Mouse (Mus musculus): ENCODE results near the gene Pde1b. TPM values are rescaled to one million over a fixed set of nuclear protein-coding genes. Genes with fewer than 3 reads are reported as not detected.

Pde1b gene
- polyA plus RNA-seq, 1 experiment from 2014 or later = 1.1 TPM

DNA sequence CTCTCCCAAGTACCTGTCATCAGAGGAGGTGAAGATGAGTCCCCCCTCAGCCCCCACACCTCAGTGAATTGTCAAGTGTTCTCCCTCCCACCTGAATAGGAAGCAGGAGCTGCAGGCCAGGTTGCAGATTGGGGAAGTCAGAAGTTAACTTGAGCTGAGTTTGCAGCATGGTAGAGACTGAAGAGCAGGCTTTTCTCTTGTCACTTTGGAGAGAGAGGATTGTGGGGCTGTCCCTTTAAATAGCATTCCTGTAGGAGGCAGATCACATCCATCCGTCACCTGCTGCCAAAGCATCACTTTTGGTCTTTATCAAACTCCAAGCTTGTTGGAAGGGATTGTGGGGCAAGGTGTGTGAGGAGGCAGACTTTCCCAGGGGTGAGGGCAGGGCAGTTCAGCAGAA is 2.1 kb upstream of the Pde1b start:
- Histone ChIP-seq H3K4me3 (ENCODE audit: low read depth, low read length) (no peak overlapping the region), H3K4me1 (replicated peaks; ENCODE audit: control insufficient read depth, insufficient read depth, low read length) (no peaks in the 10 kb centered on the region), H3K9me3 (ENCODE audit: control insufficient read depth, low read length) (no peaks in the 10 kb centered on the region), H3K9ac (ENCODE audit: low read depth, low read length) (no peak overlapping the region), H3K4me2 (no peak overlapping the region), H3K36me3 (ENCODE audit: control insufficient read depth, insufficient read depth, low read length) (no peaks in the 10 kb centered on the region), H3K27ac (ENCODE audit: low read depth, low read length) (no peak overlapping the region), H3K27me3 (replicated peaks; ENCODE audit: control insufficient read depth, insufficient read depth, low read length) (peaks cover 40% of the 10 kb centered on the region)
- 60% methylated on average over 1 of the region's 1 CpGs for WGBS
- DNase-seq (ENCODE audit: low spot score) (no peak), ATAC-seq (replicated peaks; ENCODE audit: low FRiP score) (no peak)

DNA sequence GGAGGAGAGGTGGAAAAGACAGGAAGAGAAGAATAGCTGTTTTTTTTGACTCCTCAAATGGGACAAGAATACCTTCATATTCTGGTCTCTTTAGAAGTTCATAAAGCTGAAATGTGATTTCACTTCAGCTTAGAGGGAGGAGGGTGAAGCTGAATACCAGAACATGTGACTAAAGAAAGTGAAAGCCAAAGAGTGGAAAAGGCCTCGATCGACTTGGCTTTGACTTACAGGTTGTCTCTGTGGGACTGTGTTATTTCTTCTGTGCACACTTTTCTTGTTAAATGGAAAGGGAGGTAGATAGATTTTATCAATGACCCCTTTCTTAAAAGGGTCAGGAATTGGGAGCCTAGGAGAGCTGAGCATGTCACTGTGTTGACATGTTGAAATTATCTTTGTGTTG is 1.6 kb upstream of the Pde1b start:
- Histone ChIP-seq H3K27ac (ENCODE audit: low read depth, low read length) (no peak overlapping the region), H3K36me3 (ENCODE audit: control insufficient read depth, insufficient read depth, low read length) (no peaks in the 10 kb centered on the region), H3K9me3 (ENCODE audit: control insufficient read depth, low read length) (no peaks in the 10 kb centered on the region), H3K9ac (ENCODE audit: low read depth, low read length) (no peak overlapping the region), H3K4me2 (no peak overlapping the region), H3K4me1 (replicated peaks; ENCODE audit: control insufficient read depth, insufficient read depth, low read length) (no peaks in the 10 kb centered on the region), H3K27me3 (replicated peaks; ENCODE audit: control insufficient read depth, insufficient read depth, low read length) (peaks cover 40% of the 10 kb centered on the region), H3K4me3 (ENCODE audit: low read depth, low read length) (no peak overlapping the region)
- ATAC-seq (replicated peaks; ENCODE audit: low FRiP score) (no peak), DNase-seq (ENCODE audit: low spot score) (no peak)
- WGBS = 59% methylated on average over 2 of the region's 2 CpGs

GRCm38 (mm10) chr15:103503251-103503600 is 392 bp downstream of the Pde1b start:
- H3K27ac ChIP-seq (ENCODE audit: low read depth, low read length) = no peak overlapping the region
- no peaks in the 10 kb centered on the region for H3K9me3 ChIP-seq (ENCODE audit: control insufficient read depth, low read length)
- H3K4me3 ChIP-seq (ENCODE audit: low read depth, low read length) = peak overlapping the region; percentile 54
- H3K4me1 ChIP-seq (replicated peaks; ENCODE audit: control insufficient read depth, insufficient read depth, low read length) = no peaks in the 10 kb centered on the region
- DNase-seq (ENCODE audit: low spot score) (no peak), ATAC-seq (replicated peaks; ENCODE audit: low FRiP score) (peak; percentile 24; the same call in 1 of the 2 replicates)
- peak overlapping the region; percentile 86 for H3K4me2 ChIP-seq
- 5% methylated on average over 15 of the region's 15 CpGs for WGBS
- H3K9ac ChIP-seq (ENCODE audit: low read depth, low read length) = no peak overlapping the region
- no peaks in the 10 kb centered on the region for H3K36me3 ChIP-seq (ENCODE audit: control insufficient read depth, insufficient read depth, low read length)
- H3K27me3 ChIP-seq (replicated peaks; ENCODE audit: control insufficient read depth, insufficient read depth, low read length) = peaks cover 40% of the 10 kb centered on the region

DNA sequence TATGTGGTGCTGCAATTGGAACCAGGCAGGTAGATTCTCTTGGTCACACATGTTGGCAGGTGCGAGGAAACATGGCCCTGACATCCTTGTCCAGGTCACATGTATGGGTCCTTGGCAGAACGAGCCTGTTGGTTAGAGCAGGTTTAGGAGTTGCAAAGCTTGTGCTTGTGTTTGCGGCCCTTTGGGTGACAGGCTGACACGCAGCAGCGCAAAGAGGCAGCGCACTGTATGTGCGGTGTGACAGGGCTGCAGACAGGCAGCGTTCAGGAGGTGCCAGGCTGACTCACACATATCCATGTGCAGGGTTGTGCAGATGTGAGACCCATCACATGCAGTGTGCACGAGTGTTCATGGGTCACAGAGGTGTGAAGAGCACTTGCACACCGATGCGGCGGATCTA is 826 bp downstream of the Pde1b start:
- H3K27me3 ChIP-seq (replicated peaks; ENCODE audit: control insufficient read depth, insufficient read depth, low read length) = peaks cover 40% of the 10 kb centered on the region
- DNase-seq (ENCODE audit: low spot score) = no peak

GRCm38 (mm10) chr15:103509317-103509716 is 6.5 kb downstream of the Pde1b start:
- no peak for DNase-seq (ENCODE audit: low spot score)
- no peak overlapping the region for H3K4me2 ChIP-seq
- 58% methylated on average over 3 of the region's 3 CpGs for WGBS
- H3K27ac ChIP-seq (ENCODE audit: low read depth, low read length) = no peak overlapping the region
- no peak overlapping the region for H3K4me3 ChIP-seq (ENCODE audit: low read depth, low read length)
- no peaks in the 10 kb centered on the region for H3K9me3 ChIP-seq (ENCODE audit: control insufficient read depth, low read length)
- no peak for ATAC-seq (replicated peaks; ENCODE audit: low FRiP score)
- H3K4me1 ChIP-seq (replicated peaks; ENCODE audit: control insufficient read depth, insufficient read depth, low read length) = no peaks in the 10 kb centered on the region
- peaks cover 10% of the 10 kb centered on the region for H3K27me3 ChIP-seq (replicated peaks; ENCODE audit: control insufficient read depth, insufficient read depth, low read length)
- H3K9ac ChIP-seq (ENCODE audit: low read depth, low read length) = no peak overlapping the region
- H3K36me3 ChIP-seq (ENCODE audit: control insufficient read depth, insufficient read depth, low read length) = no peaks in the 10 kb centered on the region

More for the DNA sequence above, 826 bp downstream of the Pde1b start:
- H3K4me2 ChIP-seq = peak overlapping the region; percentile 86
- no peak overlapping the region for H3K9ac ChIP-seq (ENCODE audit: low read depth, low read length)
- no peak for ATAC-seq (replicated peaks; ENCODE audit: low FRiP score)
- H3K36me3 ChIP-seq (ENCODE audit: control insufficient read depth, insufficient read depth, low read length) = no peaks in the 10 kb centered on the region
- 42% methylated on average over 12 of the region's 12 CpGs for WGBS
- H3K9me3 ChIP-seq (ENCODE audit: control insufficient read depth, low read length) = no peaks in the 10 kb centered on the region
- H3K4me3 ChIP-seq (ENCODE audit: low read depth, low read length) = peak overlapping the region; percentile 54; the same call in 1 of the 2 replicates
- H3K27ac ChIP-seq (ENCODE audit: low read depth, low read length) = no peak overlapping the region
- no peaks in the 10 kb centered on the region for H3K4me1 ChIP-seq (replicated peaks; ENCODE audit: control insufficient read depth, insufficient read depth, low read length)

- Histone ChIP-seq H3K36me3 (ENCODE audit: control insufficient read depth, insufficient read depth, low read length) (no peaks in the 10 kb centered on the region), H3K9me3 (ENCODE audit: control insufficient read depth, low read length) (no peaks in the 10 kb centered on the region), H3K4me1 (replicated peaks; ENCODE audit: control insufficient read depth, insufficient read depth, low read length) (no peaks in the 10 kb centered on the region), H3K27me3 (replicated peaks; ENCODE audit: control insufficient read depth, insufficient read depth, low read length) (0 out of 2 replicates have a peak, but pooled peaks cover 2% of the 10 kb centered on the region), H3K27ac (ENCODE audit: low read depth, low read length) (no peak overlapping the region), H3K4me3 (ENCODE audit: low read depth, low read length) (no peak overlapping the region), H3K9ac (ENCODE audit: low read depth, low read length) (no peak overlapping the region), H3K4me2 (no peak overlapping the region)
- DNase-seq (ENCODE audit: low spot score) = no peak
- 44% methylated on average over 1 of the region's 1 CpGs for WGBS
- ATAC-seq (replicated peaks; ENCODE audit: low FRiP score) = no peak
Observed at GRCm38 (mm10) chr15:103511652-103512051, 8.8 kb downstream of the Pde1b start.

GRCm38 (mm10) chr15:103513621-103514031 is 10.8 kb downstream of the Pde1b start:
- DNase-seq (ENCODE audit: low spot score) = no peak
- no peaks in the 10 kb centered on the region for H3K36me3 ChIP-seq (ENCODE audit: control insufficient read depth, insufficient read depth, low read length)
- H3K9me3 ChIP-seq (ENCODE audit: control insufficient read depth, low read length) = no peaks in the 10 kb centered on the region
- WGBS = 19% methylated on average over 7 of the region's 7 CpGs
- H3K27me3 ChIP-seq (replicated peaks; ENCODE audit: control insufficient read depth, insufficient read depth, low read length) = 0 out of 2 replicates have a peak, but pooled peaks cover 2% of the 10 kb centered on the region
- peak overlapping the region; percentile 64 for H3K4me2 ChIP-seq
- H3K27ac ChIP-seq (ENCODE audit: low read depth, low read length) = no peak overlapping the region
- no peak overlapping the region for H3K9ac ChIP-seq (ENCODE audit: low read depth, low read length)
- no peaks in the 10 kb centered on the region for H3K4me1 ChIP-seq (replicated peaks; ENCODE audit: control insufficient read depth, insufficient read depth, low read length)
- ATAC-seq (replicated peaks; ENCODE audit: low FRiP score) = peak; percentile 26; the same call in 1 of the 2 replicates
- H3K4me3 ChIP-seq (ENCODE audit: low read depth, low read length) = no peak overlapping the region

- H3K4me2 ChIP-seq = peak overlapping the region; percentile 64
- peak overlapping the region; percentile 30; the same call in 1 of the 2 replicates for H3K4me3 ChIP-seq (ENCODE audit: low read depth, low read length)
- 0 out of 2 replicates have a peak, but pooled peaks cover 2% of the 10 kb centered on the region for H3K27me3 ChIP-seq (replicated peaks; ENCODE audit: control insufficient read depth, insufficient read depth, low read length)
- H3K27ac ChIP-seq (ENCODE audit: low read depth, low read length) = no peak overlapping the region
- no peaks in the 10 kb centered on the region for H3K9me3 ChIP-seq (ENCODE audit: control insufficient read depth, low read length)
- peak; percentile 91 for ATAC-seq (replicated peaks; ENCODE audit: low FRiP score)
- H3K4me1 ChIP-seq (replicated peaks; ENCODE audit: control insufficient read depth, insufficient read depth, low read length) = no peaks in the 10 kb centered on the region
- H3K9ac ChIP-seq (ENCODE audit: low read depth, low read length) = no peak overlapping the region
- no peaks in the 10 kb centered on the region for H3K36me3 ChIP-seq (ENCODE audit: control insufficient read depth, insufficient read depth, low read length)
- 7% methylated on average over 10 of the region's 10 CpGs for WGBS
- peak; percentile 62 for DNase-seq (ENCODE audit: low spot score)
Observed at GRCm38 (mm10) chr15:103514119-103514518, 11.3 kb downstream of the Pde1b start.

DNA sequence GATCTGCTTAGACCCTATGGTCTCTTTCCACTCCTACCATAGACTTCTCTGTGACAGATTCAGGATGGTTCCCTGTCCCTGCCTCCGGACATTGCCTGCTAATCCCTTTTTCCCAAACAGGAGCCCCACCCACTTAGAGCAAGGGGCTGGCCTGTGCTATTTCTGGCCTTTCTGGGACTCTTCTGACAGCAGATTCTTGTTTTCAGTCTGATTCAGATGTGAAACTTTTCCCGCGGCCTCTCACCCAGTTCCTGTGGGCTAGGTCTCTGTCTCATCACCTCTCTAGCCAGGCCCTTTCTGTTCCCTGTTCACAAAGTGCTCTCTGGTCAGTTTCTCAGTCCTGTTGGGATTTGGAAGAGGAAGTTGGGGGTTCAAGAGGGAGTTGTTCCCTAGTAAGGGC is 12.1 kb downstream of the Pde1b start:
- no peak for ATAC-seq (replicated peaks; ENCODE audit: low FRiP score)
- Histone ChIP-seq H3K9ac (ENCODE audit: low read depth, low read length) (no peak overlapping the region), H3K9me3 (ENCODE audit: control insufficient read depth, low read length) (no peaks in the 10 kb centered on the region), H3K4me3 (ENCODE audit: low read depth, low read length) (no peak overlapping the region), H3K27me3 (replicated peaks; ENCODE audit: control insufficient read depth, insufficient read depth, low read length) (0 out of 2 replicates have a peak, but pooled peaks cover 2% of the 10 kb centered on the region), H3K36me3 (ENCODE audit: control insufficient read depth, insufficient read depth, low read length) (no peaks in the 10 kb centered on the region), H3K4me2 (peak overlapping the region; percentile 64; the same call in 1 of the 2 replicates), H3K27ac (ENCODE audit: low read depth, low read length) (no peak overlapping the region), H3K4me1 (replicated peaks; ENCODE audit: control insufficient read depth, insufficient read depth, low read length) (no peaks in the 10 kb centered on the region)
- WGBS = 36% methylated on average over 3 of the region's 3 CpGs
- no peak for DNase-seq (ENCODE audit: low spot score)
